Mouse (Mus musculus) stomach, postnatal 0 days (tissue): ENCODE data around the gene Cd84.

ENCODE experiments used
- CTCF ChIP-seq: IDR thresholded peaks from 2 replicates; pipeline ENCODE4 v1.5.1; 2016; ENCODE audit warnings: antibody characterized with exemption, low read depth, mild to moderate bottlenecking, moderate library complexity
- EP300 ChIP-seq: optimal IDR thresholded peaks from 2 replicates; pipeline ENCODE3; 2016; ENCODE audit warnings: antibody characterized with exemption

DNA sequence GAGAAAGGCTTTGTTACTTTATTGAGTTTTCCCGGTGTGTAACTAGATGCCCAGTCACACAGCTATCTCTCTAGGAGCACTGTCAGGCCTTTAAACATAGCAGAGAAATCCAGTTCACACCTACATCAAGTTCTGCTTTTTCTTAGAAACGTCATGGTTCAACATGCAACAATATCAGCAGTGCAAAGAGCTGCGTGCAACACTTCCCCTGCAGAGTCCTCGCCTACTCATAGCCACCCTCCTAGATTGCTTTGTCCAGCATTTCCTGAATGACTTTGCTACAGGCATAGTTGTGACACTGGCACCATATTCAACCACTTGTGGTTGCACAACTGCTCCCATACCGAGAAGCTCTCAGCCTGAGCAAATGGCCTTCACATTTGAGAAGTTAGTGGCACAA lies 10.0 kb downstream of the Cd84 start:
- TF ChIP-seq EP300 (no peak), CTCF (no peak)
